Mouse (Mus musculus) liver, postnatal 0 days (tissue): ENCODE results near the gene Nae1.

ENCODE experiments used
- CTCF ChIP-seq: sonication (generic); IDR thresholded peaks from 2 replicates; pipeline ENCODE4 v1.5.1; 2016; ENCODE audit warnings: antibody characterized with exemption, low read depth
- EP300 ChIP-seq: IDR thresholded peaks from 2 replicates; pipeline ENCODE4 v1.6.1; 2016; ENCODE audit warnings: antibody characterized with exemption, low read depth, mild to moderate bottlenecking

DNA sequence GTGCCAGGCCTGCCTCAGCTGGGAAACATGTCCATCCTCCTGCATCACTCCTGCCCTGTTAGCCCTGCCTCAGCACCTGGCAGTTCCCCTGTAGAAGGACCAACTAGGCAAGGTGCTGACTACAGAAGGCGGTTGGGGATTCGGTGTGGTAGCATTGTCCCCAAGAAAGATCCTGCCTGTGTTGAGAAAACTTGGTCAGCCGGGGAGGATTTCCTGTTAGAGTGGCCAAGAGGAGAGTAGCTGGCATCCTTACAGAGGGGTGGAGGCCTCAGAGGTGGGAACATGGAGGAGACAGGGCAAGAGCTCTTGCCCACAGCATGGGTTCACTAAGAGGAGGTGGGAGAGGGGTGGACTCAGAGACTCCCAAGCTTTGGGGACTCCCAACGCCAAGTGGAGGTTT is 20.8 kb upstream of the Nae1 start:
- no peak for TF ChIP-seq CTCF
- TF ChIP-seq EP300: no peak
